Mouse (Mus musculus) NIH3T3 (cell line): ENCODE measurements around the gene Amer2.
"Not testable (repeated sequence)": the region's sequence is repeated elsewhere in the genome, so short reads cannot be mapped to it uniquely, and the experiment has no call there.

Experiments used
- DNase-seq: peaks from one replicate; pipeline ENCODE4 v3.0.0-alpha.2; 2012; ENCODE audit warnings: low read depth

Amer2 gene

DNA sequence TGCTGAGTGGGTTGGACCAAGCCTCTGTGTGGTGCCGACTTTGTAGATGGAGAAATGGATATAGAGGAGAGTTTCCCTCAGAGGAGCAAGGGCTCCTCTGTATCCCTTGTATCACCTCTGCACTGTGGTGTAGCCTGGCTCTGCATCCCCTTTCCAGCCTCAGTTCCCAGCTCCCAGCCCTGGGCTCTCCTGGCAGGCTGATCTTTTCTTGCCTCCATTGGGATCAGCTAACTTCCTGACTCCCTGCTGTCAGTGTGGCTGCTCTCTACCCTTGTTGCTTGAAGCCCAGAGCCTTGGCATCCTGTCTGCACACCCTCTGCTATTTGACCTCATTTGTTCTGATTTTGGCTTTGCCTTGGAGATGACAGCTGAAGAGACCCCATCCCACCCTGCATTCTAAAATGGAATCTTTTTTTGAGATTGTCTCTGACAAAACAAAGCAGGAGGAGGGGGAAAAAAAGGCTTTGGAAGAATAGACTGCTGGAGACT, at the start of gene Amer2:
Gene Amer2, plus strand, starts transcription at position 439 of the 489 bp plus-strand sequence.
- DNase-seq: no peak

DNA sequence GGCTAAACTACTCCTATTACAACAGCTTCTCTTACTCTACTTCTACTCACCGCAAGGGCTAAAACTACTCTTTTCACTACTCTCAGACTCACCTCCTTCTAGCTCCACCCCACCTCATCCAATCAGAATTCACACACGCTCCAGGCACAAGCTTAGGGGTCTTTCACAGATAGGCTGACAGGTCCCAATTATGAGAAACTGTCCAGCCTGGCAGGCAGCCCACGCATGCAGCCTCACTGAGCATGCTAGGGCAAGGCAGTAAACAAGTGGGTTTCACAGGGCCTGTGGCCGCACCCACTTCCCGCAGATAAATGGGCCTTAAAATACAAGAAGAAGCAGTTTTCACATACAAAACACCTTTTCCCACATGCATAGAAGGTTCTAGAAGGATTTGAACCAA, 33.1 kb upstream of the Amer2 start:
- not testable (repeated sequence) for DNase-seq

DNA sequence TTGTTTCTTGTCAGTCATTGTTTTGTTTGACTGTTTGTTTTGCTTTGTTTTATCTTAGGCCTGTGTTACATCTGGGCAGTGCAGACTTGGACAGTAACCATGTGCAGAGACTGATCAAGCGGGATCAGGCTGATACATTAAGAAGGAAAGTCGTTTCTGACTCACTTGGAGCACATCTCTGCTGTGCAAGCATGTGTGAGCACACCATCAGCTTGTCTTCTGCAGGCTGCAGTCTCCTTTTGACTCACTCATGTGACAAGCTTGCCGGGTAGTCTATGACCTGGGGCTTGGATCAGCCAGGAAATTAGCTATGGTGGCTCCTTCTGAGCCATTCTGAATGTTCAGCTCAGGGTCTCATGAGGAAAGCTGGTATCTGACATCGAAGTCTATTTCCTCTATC, 32.5 kb upstream of the Amer2 start:
- DNase-seq: no peak

GRCm38 (mm10) chr14:60345326-60345876, 27.7 kb upstream of the Amer2 start:
- DNase-seq: no peak

DNA sequence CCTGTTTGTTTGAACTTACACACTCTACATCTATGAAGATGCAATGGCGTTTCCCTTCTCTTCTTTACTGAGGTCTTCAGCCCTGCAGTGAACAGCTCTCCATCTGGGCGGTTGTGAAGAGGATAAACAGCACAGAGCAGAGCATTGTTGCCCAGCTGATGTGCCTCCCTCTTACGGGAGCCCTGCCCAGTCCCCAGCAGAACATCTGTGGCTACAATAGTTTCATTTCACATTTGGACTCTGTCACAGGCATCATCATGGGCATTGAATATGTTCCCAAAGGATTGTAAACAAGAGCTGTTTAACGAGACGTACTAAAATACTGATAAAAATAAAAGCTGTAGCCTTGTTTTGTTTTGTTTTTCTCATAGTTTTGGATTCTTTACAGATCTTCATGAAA, 14.7 kb upstream of the Amer2 start:
- no peak for DNase-seq

DNA sequence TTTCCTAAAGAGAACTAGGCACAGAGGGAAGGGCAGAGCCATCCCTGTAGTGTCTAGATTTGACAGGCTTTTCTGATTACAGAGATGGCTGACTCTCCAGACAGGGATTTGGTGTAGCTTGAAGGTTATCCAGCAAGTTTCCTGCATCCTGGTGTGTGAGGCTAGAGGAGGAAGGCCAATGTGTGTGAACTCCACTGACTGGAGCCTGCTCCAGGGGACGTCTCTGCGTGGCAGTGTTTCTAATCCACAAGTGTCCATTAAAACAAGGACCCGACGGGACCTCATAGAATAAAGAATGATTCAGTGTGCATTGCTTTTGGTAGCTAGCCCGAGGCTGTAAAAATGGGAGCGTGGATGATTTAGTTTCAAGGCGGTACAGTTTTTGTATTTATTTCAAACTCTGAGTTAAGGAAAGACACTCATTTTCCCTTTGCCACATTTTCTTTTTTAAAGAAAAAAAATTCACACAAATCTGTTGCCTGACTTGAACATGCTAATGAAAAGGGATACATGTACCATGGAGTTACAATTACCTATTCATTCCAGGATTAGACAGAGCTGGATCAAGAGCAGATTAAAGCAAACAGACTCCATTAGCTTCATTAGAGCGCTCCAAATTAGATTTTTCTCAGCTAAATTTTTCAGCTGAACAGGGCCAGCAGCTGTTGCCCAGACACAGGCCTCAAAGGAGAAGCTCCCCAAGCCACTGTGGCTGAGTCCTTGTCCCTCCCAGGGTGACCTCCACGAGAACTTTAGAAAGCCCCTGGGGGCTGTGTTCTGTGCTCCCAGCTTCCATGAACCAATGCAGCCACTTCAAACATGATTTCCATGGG, 11.5 kb upstream of the Amer2 start:
- DNase-seq: no peak

DNA sequence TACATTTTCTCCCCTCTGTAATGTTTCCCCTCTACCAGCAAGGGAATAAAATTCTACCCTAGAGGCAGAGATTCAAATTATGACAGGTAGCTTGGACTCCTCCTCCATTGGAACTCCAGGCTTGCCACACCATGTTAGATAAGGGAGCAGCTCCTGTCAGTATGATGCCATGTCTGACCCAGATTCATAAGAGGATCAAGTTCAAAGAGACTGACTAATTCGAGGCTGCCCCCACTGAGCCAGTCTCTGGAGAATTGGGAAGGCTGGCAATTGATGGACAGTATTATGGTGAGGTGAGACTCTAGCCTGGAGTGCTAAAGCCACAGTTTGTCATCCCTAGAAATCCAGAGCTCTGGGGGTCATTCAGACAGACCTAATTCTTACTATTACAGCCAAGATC, 6.3 kb upstream of the Amer2 start:
- no peak for DNase-seq

GRCm38 (mm10) chr14:60368769-60369666, 4.0 kb upstream of the Amer2 start:
- no peak for DNase-seq

DNA sequence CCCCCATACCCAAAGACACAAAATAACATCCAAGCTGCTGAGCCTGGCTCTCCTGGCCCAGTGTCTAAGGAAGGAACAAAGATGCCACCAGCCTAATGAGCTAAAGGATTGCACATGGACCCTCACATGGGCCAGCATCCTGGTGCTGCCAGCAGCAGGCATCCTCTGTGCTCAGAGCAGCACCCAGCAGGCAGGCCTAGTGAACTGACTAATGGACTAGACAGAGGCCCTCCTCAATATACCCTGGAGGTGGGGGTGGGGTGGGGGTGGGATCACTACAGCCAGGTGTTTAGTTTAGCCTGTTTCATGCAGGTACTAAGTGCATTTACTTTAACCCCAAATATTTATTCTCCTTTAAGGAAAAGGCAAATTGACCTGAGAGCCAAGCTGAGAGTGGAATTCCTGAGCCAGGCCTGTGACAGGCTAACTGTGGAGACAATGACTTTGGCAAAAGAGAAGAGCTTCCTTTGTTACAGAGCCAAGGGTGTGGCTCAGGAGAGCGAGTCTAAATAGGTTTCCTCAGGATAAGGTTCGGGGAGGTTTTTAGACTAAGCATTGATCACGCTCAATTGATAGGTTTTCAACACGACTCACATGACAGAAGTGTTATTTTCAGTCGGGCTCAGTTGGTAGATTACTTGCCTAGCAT, 3.3 kb upstream of the Amer2 start:
- DNase-seq: no peak

DNA sequence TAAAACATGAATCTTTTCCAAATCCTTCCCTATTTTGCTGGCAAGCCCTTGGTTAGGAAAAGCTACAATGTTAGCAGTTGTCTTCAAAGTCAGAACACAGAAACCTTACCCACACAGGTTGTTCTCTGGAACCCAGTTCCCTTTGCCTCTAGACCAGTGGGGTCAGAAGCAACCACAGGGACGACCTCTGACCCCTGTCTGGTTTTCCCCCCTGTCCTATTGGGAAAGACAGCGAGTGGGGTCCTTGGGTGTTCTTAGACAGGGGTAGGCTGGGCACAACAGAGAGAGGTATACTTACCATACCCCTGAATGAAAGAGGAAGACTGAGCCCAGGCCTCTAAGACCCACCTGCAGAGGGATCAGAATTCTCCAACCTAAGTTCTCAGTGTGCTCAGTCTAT, 4.0 kb downstream of the Amer2 start:
- no peak for DNase-seq

GRCm38 (mm10) chr14:60377546-60377945, 4.5 kb downstream of the Amer2 start:
- DNase-seq: no peak

GRCm38 (mm10) chr14:60378057-60378565, 5.1 kb downstream of the Amer2 start:
- DNase-seq: no peak

- DNase-seq: no peak
Observed at GRCm38 (mm10) chr14:60378566-60379322, 5.7 kb downstream of the Amer2 start.

- DNase-seq: no peak
Observed at GRCm38 (mm10) chr14:60379323-60379957, 6.4 kb downstream of the Amer2 start.

GRCm38 (mm10) chr14:60379958-60380330, 6.9 kb downstream of the Amer2 start:
- DNase-seq: no peak

DNA sequence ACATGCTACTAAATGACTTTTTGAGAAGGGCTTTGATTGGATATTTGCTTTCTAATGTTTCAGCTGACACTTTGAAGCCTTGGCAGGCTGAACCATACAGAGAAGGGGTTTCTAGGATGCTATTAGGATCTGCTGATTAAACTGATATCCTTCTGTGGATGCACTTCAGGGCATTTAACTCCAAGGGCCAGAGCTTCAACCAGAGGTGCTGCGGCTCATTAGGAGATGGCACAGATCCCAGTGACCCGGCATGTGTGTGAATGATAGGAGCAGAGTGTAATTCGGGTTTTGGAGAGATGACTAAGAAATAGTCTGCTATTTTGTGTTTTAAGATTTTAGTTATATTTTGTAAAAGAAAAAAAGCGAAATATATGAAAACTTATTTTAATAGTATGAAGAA, 8.6 kb downstream of the Amer2 start:
- no peak for DNase-seq

DNA sequence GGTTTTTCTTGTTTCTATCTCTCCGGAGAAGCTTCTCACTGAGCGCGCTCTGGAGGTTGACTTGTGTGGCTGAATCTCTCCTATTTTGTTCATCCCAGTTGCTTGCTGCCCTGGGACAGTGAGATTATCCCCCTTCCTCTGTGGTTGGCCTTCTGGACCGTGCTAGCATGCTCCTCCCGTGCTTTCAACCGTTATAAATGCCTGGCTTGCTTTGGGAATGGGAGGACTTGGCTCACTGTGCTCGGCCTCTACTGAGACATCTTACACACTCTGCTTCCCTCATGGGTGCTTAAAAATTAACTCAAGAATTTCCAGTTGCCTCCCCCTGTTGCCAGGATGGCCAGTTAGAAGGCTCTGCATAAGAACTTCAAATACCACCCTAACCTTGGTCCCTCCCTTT, 10.8 kb downstream of the Amer2 start:
- no peak for DNase-seq

DNA sequence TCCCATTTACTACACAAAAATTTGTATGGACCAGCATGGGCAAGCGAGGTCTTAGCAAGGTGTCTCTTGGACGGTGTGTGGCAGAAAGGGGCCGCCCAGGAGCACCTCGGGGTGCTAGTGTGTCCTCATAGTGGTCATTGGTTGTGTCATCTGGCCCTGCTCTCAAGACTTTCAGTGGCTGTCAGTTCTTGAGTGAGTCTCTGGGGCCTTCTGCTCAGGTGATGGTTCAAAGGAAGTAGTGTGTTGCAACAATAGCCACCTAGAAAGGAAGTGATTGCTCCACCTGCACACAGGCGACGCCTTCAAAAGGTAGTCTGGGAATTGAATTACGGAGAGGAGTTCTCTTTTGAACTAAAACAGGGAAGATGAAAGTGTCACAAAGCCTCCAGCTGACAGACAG, 11.2 kb downstream of the Amer2 start:
- no peak for DNase-seq

- DNase-seq: no peak
Observed at GRCm38 (mm10) chr14:60385079-60385643, 12.1 kb downstream of the Amer2 start.
